Mouse (Mus musculus) embryonic facial prominence, embryonic 11.5 days (tissue): ENCODE data around the gene Rrp12. TPM values are rescaled to one million over a fixed set of nuclear protein-coding genes. Genes with fewer than 3 reads are reported as not detected.
"Not testable (repeated sequence)": the region's sequence is repeated elsewhere in the genome, so short reads cannot be mapped to it uniquely, and the experiment has no call there.

Experiments used
- ATAC-seq: fragments of 200-750 bp; cut with Nextera tagmentation; replicated peaks from 2 replicates; pipeline ENCODE4 v1.8.0; 2017; ENCODE audit warnings: low read depth; ENCODE audit not compliant: insufficient number of reproducible peaks, low FRiP score, low TSS enrichment
- DNase-seq: peaks from one replicate; pipeline ENCODE4 v3.0.0-alpha.2; 2015; ENCODE audit warnings: low spot score
- H3K27ac ChIP-seq: fragments of 300-500 bp; sonication (generic); replicated peaks from 2 replicates; pipeline ENCODE4 v1.5.1; 2014; ENCODE audit warnings: mild to moderate bottlenecking, low read depth, low read length, control low read depth
- H3K27me3 ChIP-seq: fragments of 300-500 bp; sonication (generic); 2 replicates; pipeline ENCODE4 v1.6.1; 2014; ENCODE audit warnings: mild to moderate bottlenecking, low read length, moderate library complexity, mixed read lengths; ENCODE audit not compliant: control insufficient read depth, insufficient read depth
- H3K36me3 ChIP-seq: fragments of 300-500 bp; sonication (generic); replicated peaks from 2 replicates; pipeline ENCODE4 v1.6.1; 2014; ENCODE audit warnings: low read depth, mild to moderate bottlenecking, low read length, moderate library complexity, mixed read lengths; ENCODE audit not compliant: control insufficient read depth, insufficient read depth
- H3K4me1 ChIP-seq: fragments of 300-500 bp; sonication (generic); 2 replicates; pipeline ENCODE4 v1.6.1; 2014; ENCODE audit warnings: low read length, mixed read lengths; ENCODE audit not compliant: control insufficient read depth, insufficient read depth
- H3K4me2 ChIP-seq: fragments of 300-500 bp; sonication (generic); 2 replicates; pipeline ENCODE4 v1.6.1; 2014; ENCODE audit warnings: low read depth, mild to moderate bottlenecking, control low read depth, low read length, moderate library complexity
- H3K4me3 ChIP-seq: fragments of 300-500 bp; sonication (generic); 2 replicates; pipeline ENCODE4 v1.5.1; 2014; ENCODE audit warnings: low read depth, low read length, control low read depth
- H3K9ac ChIP-seq: fragments of 300-500 bp; sonication (generic); replicated peaks from 2 replicates; pipeline ENCODE4 v1.6.1; 2014; ENCODE audit warnings: mild to moderate bottlenecking, control low read depth, low read length
- H3K9me3 ChIP-seq: fragments of 300-500 bp; sonication (generic); replicated peaks from 2 replicates; pipeline ENCODE4 v1.6.1; 2016; ENCODE audit warnings: mild to moderate bottlenecking, low read length, inconsistent platforms, mixed read lengths; ENCODE audit not compliant: control insufficient read depth
- WGBS: fragments of 180-500 bp; shearing (Covaris S2); extraction: QIAGEN DNeasy Blood & Tissue Kit; methylation state at CpG from one replicate; pipeline ENCODE4 v1.1.7; 2014; 5-methylcytosine and 5-hydroxymethylcytosine counted together
- polyA plus RNA-seq: library from polyadenylated mRNA; unstranded; fragments of >200 nt; fragmentation: Nextera tagmentation; extraction: Ambion mirVana; gene quantifications from 2 replicates; pipeline ENCODE4 v1.2.1, GENCODE M21; 2014

Gene Rrp12
- polyA plus RNA-seq, 1 experiment from 2014 or later: 14.5 TPM

GRCm38 (mm10) chr19:41850719-41851543 is 45.0 kb downstream of the Rrp12 start:
- no peak for ATAC-seq
- Histone ChIP-seq H3K27me3 (no peaks in the 10 kb centered on the region), H3K4me2 (no peak overlapping the region; the same call in 1 of the 2 replicates), H3K36me3 (no peaks in the 10 kb centered on the region), H3K27ac (peak overlapping the region; percentile 17; the same call in 1 of the 2 replicates), H3K4me3 (no peak overlapping the region), H3K9me3 (no peaks in the 10 kb centered on the region), H3K9ac (peak overlapping the region; percentile 6; the same call in 1 of the 2 replicates), H3K4me1 (no peaks in the 10 kb centered on the region)
- DNase-seq: peak; percentile 38
- WGBS: 21% methylated on average over 14 of the region's 14 CpGs

GRCm38 (mm10) chr19:41850021-41850718 is 45.8 kb downstream of the Rrp12 start:
- WGBS: 18% methylated on average over 6 of the region's 6 CpGs
- Histone ChIP-seq H3K9me3 (no peaks in the 10 kb centered on the region), H3K4me3 (no peak overlapping the region), H3K27me3 (no peaks in the 10 kb centered on the region), H3K36me3 (no peaks in the 10 kb centered on the region), H3K4me2 (no peak overlapping the region), H3K27ac (no peak overlapping the region; the same call in 1 of the 2 replicates), H3K9ac (no peak overlapping the region), H3K4me1 (no peaks in the 10 kb centered on the region)
- ATAC-seq: no peak
- peak; percentile 2 for DNase-seq

GRCm38 (mm10) chr19:41847992-41848851 is 47.8 kb downstream of the Rrp12 start, which contains the start of gene Frat2:
TSS of gene Frat2 (minus strand) at chr19:41848132.
- H3K4me1 ChIP-seq: no peaks in the 10 kb centered on the region
- H3K27ac ChIP-seq: peak within 1 kb of the TSS; percentile 75
- ATAC-seq (peak; percentile 92), DNase-seq (peak; percentile 91)
- H3K4me2 ChIP-seq: peak within 1 kb of the TSS; percentile 84
- peak within 1 kb of the TSS; percentile 64 for H3K9ac ChIP-seq
- H3K36me3 ChIP-seq: no peaks in the 10 kb centered on the region
- under 1% methylated on average over 71 of the region's 72 CpGs for WGBS
- H3K9me3 ChIP-seq: no peaks in the 10 kb centered on the region
- H3K4me3 ChIP-seq: peak within 1 kb of the TSS; percentile 58
- H3K27me3 ChIP-seq: no peaks in the 10 kb centered on the region

- 0% methylated on average over 22 of the region's 53 CpGs for WGBS
Measured at GRCm38 (mm10) chr19:41847614-41847991, 48.4 kb downstream of the Rrp12 start.

GRCm38 (mm10) chr19:41847091-41847581 is 48.8 kb downstream of the Rrp12 start:
- peak; percentile 35 for DNase-seq

More at GRCm38 (mm10) chr19:41847614-41847991, 48.4 kb downstream of the Rrp12 start:
- H3K27me3 ChIP-seq, H3K4me1 ChIP-seq, H3K9me3 ChIP-seq, H3K36me3 ChIP-seq: not testable (repeated sequence)
- Histone ChIP-seq H3K4me3 (peak overlapping the region; percentile 58), H3K4me2 (peak overlapping the region; percentile 84), H3K27ac (peak overlapping the region; percentile 75), H3K9ac (peak overlapping the region; percentile 64)
- DNase-seq (peak; percentile 39), ATAC-seq (peak; percentile 19)

GRCm38 (mm10) chr19:41846366-41847090 is 49.4 kb downstream of the Rrp12 start:
- no peak overlapping the region for H3K27ac ChIP-seq
- peak overlapping the region; percentile 58 for H3K4me3 ChIP-seq
- no peaks in the 10 kb centered on the region for H3K9me3 ChIP-seq
- WGBS: 17% methylated on average over 21 of the region's 21 CpGs
- ATAC-seq (no peak), DNase-seq (peak; percentile 47)
- H3K4me2 ChIP-seq: peak overlapping the region; percentile 84
- no peaks in the 10 kb centered on the region for H3K4me1 ChIP-seq
- H3K27me3 ChIP-seq: no peaks in the 10 kb centered on the region
- peak overlapping the region; percentile 64 for H3K9ac ChIP-seq
- no peaks in the 10 kb centered on the region for H3K36me3 ChIP-seq

More at GRCm38 (mm10) chr19:41847091-41847581, 48.8 kb downstream of the Rrp12 start:
- Histone ChIP-seq H3K27ac (no peak overlapping the region; the same call in 1 of the 2 replicates), H3K27me3 (no peaks in the 10 kb centered on the region), H3K36me3 (no peaks in the 10 kb centered on the region), H3K9ac (peak overlapping the region; percentile 64), H3K4me1 (no peaks in the 10 kb centered on the region), H3K9me3 (no peaks in the 10 kb centered on the region), H3K4me3 (peak overlapping the region; percentile 58), H3K4me2 (peak overlapping the region; percentile 84)
- WGBS: under 1% methylated on average over 60 of the region's 64 CpGs
- peak; percentile 17; the same call in 1 of the 2 replicates for ATAC-seq

GRCm38 (mm10) chr19:41844345-41844744 is 51.6 kb downstream of the Rrp12 start:
- Histone ChIP-seq H3K9ac (no peak overlapping the region), H3K9me3 (no peaks in the 10 kb centered on the region), H3K4me1 (no peaks in the 10 kb centered on the region), H3K36me3 (no peaks in the 10 kb centered on the region), H3K4me2 (no peak overlapping the region), H3K27ac (no peak overlapping the region), H3K27me3 (no peaks in the 10 kb centered on the region), H3K4me3 (no peak overlapping the region)
- WGBS: 87% methylated on average over 6 of the region's 6 CpGs
- no peak for ATAC-seq
- DNase-seq: no peak
